Mouse (Mus musculus) testis, adult 2 months (tissue): ENCODE data around the gene Kif3b.

ENCODE experiments used
- CTCF ChIP-seq: fragments of 200-500 bp; IDR thresholded peaks from 2 replicates; pipeline ENCODE4 v1.5.1; 2012; ENCODE audit warnings: low read depth, mild to moderate bottlenecking, inconsistent platforms, low read length, moderate library complexity; ENCODE audit not compliant: control insufficient read depth, insufficient read depth, insufficient replicate concordance
- POLR2A ChIP-seq: fragments of 200-500 bp; IDR thresholded peaks from 2 replicates; pipeline ENCODE4 v1.6.1; 2012; ENCODE audit warnings: low read depth, mild to moderate bottlenecking, inconsistent platforms, low read length, moderate library complexity; ENCODE audit not compliant: control insufficient read depth

DNA sequence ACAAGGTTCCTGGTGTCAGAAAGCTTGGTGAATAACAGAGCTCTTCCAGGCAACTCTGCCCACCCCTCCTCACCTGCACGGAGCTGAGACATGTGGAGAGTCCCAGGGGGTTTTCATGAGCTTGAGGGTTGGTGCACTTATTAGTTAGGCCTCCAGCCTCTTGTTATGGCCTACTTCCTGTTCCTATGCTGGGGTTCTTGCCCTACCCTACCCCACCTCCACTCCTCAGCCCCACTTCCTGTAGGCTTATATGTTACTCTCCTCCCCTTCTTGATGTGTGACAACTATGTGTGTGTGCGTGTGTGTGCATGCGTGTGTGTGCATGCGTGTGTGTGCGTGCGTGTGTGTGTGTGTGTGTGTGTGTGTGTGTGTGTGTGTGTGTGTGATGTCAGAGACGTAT is 28.2 kb upstream of the Kif3b start:
- TF ChIP-seq CTCF (no peak), POLR2A (no peak)
